Mouse (Mus musculus): ENCODE measurements around the gene Tcte2. TPM values are rescaled to one million over a fixed set of nuclear protein-coding genes. Genes with fewer than 3 reads are reported as not detected.

The Tcte2 gene
- total and polyA plus RNA-seq, 3 experiments, result 0.16 TPM; not detected in 2

DNA sequence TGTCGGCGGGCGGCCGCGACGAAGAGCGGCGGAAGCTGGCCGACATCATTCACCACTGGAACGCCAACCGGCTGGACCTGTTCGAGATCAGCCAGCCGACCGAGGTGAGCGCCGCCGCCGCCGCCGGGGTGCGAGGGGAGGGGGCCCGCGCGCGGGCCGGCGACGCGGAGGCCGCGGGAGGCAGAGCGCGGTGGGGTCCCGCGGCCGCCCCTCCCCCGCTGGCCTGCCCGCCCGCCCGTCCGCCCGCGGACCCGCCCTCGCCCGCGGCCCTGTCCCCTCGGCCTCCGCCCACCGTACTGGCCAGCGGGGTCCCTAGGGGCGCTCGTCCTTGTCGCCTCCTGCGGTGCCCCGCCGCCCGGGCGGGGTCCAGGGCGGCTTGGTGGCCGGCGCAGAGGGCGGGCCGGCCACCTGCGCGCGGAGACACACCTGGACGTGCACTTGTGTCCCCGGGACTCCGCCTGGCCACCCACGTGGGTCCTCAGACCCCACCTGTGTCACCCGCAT is 898 bp downstream of the Tcte2 start:
- Histone ChIP-seq H3K4me1 (ENCODE audit: insufficient read depth, low read depth, low read length) (no peaks in the 10 kb centered on the region), H3K36me3 (replicated peaks) (no peaks in the 10 kb centered on the region), H3K4me3 (ENCODE audit: low read depth, low read length) (peak overlapping the region; percentile 20; the same call in 1 of the 2 replicates), H3K27me3 (ENCODE audit: insufficient read depth, low read length) (no peaks in the 10 kb centered on the region; the same call in 1 of the 2 replicates), H3K9me3 (replicated peaks) (peaks cover 41% of the 10 kb centered on the region)
- DNase-seq (ENCODE audit: low spot score) (no peak), ATAC-seq (ENCODE audit: extremely low read depth, insufficient number of reproducible peaks, low FRiP score, poor library complexity, severe bottlenecking) (no peak)
- TF ChIP-seq GATA1 (IDR thresholded peaks at IDR 0.05; ENCODE audit: borderline replicate concordance, low read length) (no peak), POLR2AphosphoS5 (IDR thresholded peaks at IDR 0.05; ENCODE audit: insufficient replicate concordance, low read depth, low read length) (no peak), GATA2 (IDR thresholded peaks at IDR 0.05; ENCODE audit: borderline replicate concordance, low read depth, low read length) (no peak), TAL1 (conservative IDR thresholded peaks at IDR 0.05; ENCODE audit: low read depth, low read length) (no peak), CTCF (IDR thresholded peaks at IDR 0.05; ENCODE audit: low read depth, low read length) (no peak)

DNA sequence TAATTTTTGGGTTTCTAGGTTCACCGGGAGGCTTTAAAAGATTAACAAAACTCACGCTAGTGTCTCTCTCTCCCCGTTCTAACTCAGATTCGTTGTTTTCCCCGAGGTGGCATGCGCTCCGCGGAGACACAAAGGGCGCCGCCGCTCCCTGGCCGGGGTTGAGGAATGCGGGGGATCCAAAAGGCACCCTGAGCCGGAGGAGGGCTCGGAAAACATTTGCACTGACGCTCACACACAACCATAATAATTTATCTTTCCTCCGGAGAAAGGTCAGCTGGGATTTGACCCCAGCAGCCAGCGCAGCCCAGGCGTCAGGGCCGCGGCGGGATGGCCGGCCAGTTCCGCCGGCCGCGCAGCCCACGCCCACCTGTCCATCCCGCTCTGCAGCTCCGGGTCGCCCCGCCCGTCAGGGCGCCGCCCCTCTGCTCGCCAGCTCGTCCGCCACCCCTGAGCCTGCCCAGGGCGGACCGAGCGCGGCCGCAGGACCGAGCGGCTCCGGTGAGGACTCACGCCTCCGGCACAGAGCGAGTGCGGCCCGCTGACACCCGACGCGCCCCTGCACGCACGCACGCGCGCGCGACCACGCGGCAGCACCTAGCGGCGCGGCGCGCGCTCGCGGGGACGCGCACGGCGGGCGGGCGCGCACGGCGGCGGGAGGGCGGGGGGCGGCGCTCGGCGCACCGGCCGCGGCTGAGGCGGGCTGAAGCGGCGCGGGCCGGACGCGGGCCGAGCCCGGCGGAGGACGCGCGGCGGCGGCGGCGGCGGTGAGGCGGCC is 1.6 kb downstream of the Tcte2 start, which contains the start of gene Afdn:
Gene Afdn (plus strand): TSS at position 687 of the 775 bp plus-strand sequence.
- H3K4me3 ChIP-seq (ENCODE audit: low read depth, low read length), result peak within 1 kb of the TSS; percentile 20; the same call in 1 of the 2 replicates
- H3K27me3 ChIP-seq (ENCODE audit: insufficient read depth, low read length), result no peaks in the 10 kb centered on the region; the same call in 1 of the 2 replicates
- H3K36me3 ChIP-seq (replicated peaks), result no peaks in the 10 kb centered on the region
- peaks cover 36% of the 10 kb centered on the region for H3K9me3 ChIP-seq (replicated peaks)
- no peaks in the 10 kb centered on the region for H3K4me1 ChIP-seq (ENCODE audit: insufficient read depth, low read depth, low read length)
- TF ChIP-seq GATA1 (IDR thresholded peaks at IDR 0.05; ENCODE audit: borderline replicate concordance, low read length) (no peak), CTCF (IDR thresholded peaks at IDR 0.05; ENCODE audit: low read depth, low read length) (no peak), GATA2 (IDR thresholded peaks at IDR 0.05; ENCODE audit: borderline replicate concordance, low read depth, low read length) (no peak), TAL1 (conservative IDR thresholded peaks at IDR 0.05; ENCODE audit: low read depth, low read length) (no peak), POLR2AphosphoS5 (IDR thresholded peaks at IDR 0.05; ENCODE audit: insufficient replicate concordance, low read depth, low read length) (no peak)
- DNase-seq (ENCODE audit: low spot score) (no peak), ATAC-seq (ENCODE audit: extremely low read depth, insufficient number of reproducible peaks, low FRiP score, poor library complexity, severe bottlenecking) (no peak)

DNA sequence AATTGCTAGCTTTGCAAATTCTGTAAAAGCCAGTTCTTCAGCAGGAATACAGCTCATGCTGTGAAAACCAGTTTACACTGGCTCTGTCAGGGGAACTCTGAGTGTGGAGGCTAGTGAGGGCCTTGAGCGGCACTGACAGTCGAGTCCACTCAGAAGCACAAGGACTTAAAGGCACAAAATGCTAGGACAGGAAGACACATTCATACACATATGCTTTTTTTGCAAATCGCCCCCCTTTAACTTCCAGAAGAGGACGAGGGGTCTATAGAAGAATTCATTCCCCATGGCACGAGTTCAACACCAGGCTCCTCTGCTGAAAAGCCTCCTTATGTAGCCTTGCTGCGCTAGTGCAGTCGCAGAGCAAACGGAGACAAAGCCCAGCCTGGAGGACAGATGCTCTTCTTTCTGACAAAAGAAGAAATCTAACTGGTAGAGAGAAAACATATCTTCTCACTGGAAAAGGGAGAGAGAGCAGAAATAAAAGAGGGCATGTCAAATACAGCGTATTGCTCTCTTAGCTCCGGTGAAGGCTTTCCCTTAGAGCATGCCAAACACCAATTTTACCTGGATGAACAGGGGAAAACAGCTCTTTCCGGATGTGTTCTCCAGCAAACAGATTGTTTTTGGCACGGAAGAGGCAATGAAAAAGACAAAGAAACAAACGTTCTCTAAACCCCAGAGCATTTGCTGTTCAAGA is 2.3 kb downstream of the Tcte2 start:
- ATAC-seq (ENCODE audit: extremely low read depth, insufficient number of reproducible peaks, low FRiP score, poor library complexity, severe bottlenecking), result no peak
- Histone ChIP-seq H3K27me3 (ENCODE audit: insufficient read depth, low read length) (no peaks in the 10 kb centered on the region; the same call in 1 of the 2 replicates), H3K4me1 (ENCODE audit: insufficient read depth, low read depth, low read length) (no peaks in the 10 kb centered on the region), H3K9me3 (replicated peaks) (peaks cover 33% of the 10 kb centered on the region), H3K4me3 (ENCODE audit: low read depth, low read length) (no peak overlapping the region), H3K36me3 (replicated peaks) (no peaks in the 10 kb centered on the region)
- DNase-seq (ENCODE audit: low spot score), result no peak
- TF ChIP-seq GATA1 (IDR thresholded peaks at IDR 0.05; ENCODE audit: borderline replicate concordance, low read length) (no peak), CTCF (IDR thresholded peaks at IDR 0.05; ENCODE audit: low read depth, low read length) (no peak), TAL1 (conservative IDR thresholded peaks at IDR 0.05; ENCODE audit: low read depth, low read length) (no peak), GATA2 (IDR thresholded peaks at IDR 0.05; ENCODE audit: borderline replicate concordance, low read depth, low read length) (no peak), POLR2AphosphoS5 (IDR thresholded peaks at IDR 0.05; ENCODE audit: insufficient replicate concordance, low read depth, low read length) (no peak)

DNA sequence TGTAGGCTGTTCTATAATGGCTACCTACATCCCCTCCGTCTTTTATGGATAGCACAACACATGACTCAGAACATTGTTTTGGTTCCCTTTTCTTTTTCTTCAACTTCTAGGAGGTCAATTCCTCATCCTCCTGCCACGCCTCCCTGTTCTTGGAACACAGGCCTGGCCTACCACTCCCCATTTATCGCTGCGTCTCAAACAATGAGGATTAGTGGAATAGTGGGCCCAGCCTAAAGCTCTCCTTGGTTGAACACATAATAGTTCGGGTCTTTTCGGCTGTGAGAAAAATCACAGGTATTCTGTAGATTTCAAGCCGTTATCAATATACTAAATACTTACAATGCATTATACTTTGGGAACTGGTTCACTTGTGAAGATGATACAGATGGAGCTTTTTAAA is 3.0 kb downstream of the Tcte2 start:
- no peaks in the 10 kb centered on the region for H3K4me1 ChIP-seq (ENCODE audit: insufficient read depth, low read depth, low read length)
- no peak overlapping the region for H3K4me3 ChIP-seq (ENCODE audit: low read depth, low read length)
- H3K9me3 ChIP-seq (replicated peaks), result peaks cover 36% of the 10 kb centered on the region
- no peak for ATAC-seq (ENCODE audit: extremely low read depth, insufficient number of reproducible peaks, low FRiP score, poor library complexity, severe bottlenecking)
- no peaks in the 10 kb centered on the region; the same call in 1 of the 2 replicates for H3K27me3 ChIP-seq (ENCODE audit: insufficient read depth, low read length)
- DNase-seq (ENCODE audit: low spot score), result no peak
- H3K36me3 ChIP-seq (replicated peaks), result no peaks in the 10 kb centered on the region
- TF ChIP-seq GATA2 (IDR thresholded peaks at IDR 0.05; ENCODE audit: borderline replicate concordance, low read depth, low read length) (no peak), CTCF (IDR thresholded peaks at IDR 0.05; ENCODE audit: low read depth, low read length) (no peak), GATA1 (IDR thresholded peaks at IDR 0.05; ENCODE audit: borderline replicate concordance, low read length) (no peak)

DNA sequence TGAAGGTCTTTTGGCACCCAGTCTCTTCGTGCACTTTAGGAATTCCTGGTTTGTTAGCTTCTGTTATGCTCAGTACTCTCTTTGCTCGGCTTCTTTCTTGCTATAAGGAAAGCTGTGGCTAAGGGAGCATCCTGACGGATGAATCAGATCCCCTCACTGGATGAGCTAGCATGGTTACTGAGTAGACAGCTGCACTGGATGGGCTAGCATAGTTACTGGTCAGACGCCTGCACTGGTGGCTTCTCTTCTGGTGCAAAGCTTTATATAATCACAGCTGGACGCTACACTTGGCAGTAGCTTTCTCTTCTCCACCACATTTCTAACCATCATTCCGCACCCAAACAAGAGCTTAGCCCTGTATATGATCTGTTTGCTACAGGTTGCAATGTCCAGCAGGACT is 6.7 kb downstream of the Tcte2 start:
- Histone ChIP-seq H3K36me3 (replicated peaks) (no peaks in the 10 kb centered on the region), H3K9me3 (replicated peaks) (peaks cover 24% of the 10 kb centered on the region), H3K4me1 (ENCODE audit: insufficient read depth, low read depth, low read length) (no peaks in the 10 kb centered on the region), H3K4me3 (ENCODE audit: low read depth, low read length) (no peak overlapping the region), H3K27me3 (ENCODE audit: insufficient read depth, low read length) (no peaks in the 10 kb centered on the region)
- DNase-seq (ENCODE audit: low spot score) (no peak), ATAC-seq (ENCODE audit: extremely low read depth, insufficient number of reproducible peaks, low FRiP score, poor library complexity, severe bottlenecking) (no peak)
- no peak for TF ChIP-seq GATA1 (IDR thresholded peaks at IDR 0.05; ENCODE audit: borderline replicate concordance, low read length)
- no peak for TF ChIP-seq GATA2 (IDR thresholded peaks at IDR 0.05; ENCODE audit: borderline replicate concordance, low read depth, low read length)
- no peak for TF ChIP-seq CTCF (IDR thresholded peaks at IDR 0.05; ENCODE audit: low read depth, low read length)
- no peak for TF ChIP-seq TAL1 (conservative IDR thresholded peaks at IDR 0.05; ENCODE audit: low read depth, low read length)
- no peak for TF ChIP-seq POLR2AphosphoS5 (IDR thresholded peaks at IDR 0.05; ENCODE audit: insufficient replicate concordance, low read depth, low read length)

DNA sequence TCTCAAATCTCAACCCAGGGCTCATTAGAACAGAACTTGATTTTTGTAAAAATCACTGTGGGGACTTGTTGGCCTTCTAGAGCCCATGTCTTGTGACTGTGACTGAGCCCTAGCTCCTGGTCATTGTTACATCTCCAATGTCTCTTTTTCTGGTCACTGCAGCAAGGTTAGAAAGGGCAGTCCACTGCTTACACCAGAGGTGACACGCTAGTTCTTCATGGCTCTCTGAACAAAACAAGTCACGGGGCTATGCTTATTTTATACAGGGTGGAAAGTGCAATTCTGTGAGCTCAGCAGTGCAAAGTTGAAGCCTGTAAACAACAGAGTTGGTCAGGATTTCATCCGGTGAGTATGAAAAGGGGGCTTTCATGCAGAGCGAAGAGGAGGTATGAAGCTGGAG is 7.7 kb downstream of the Tcte2 start:
- no peak for DNase-seq (ENCODE audit: low spot score)
- peaks cover 18% of the 10 kb centered on the region for H3K9me3 ChIP-seq (replicated peaks)
- H3K27me3 ChIP-seq (ENCODE audit: insufficient read depth, low read length), result no peaks in the 10 kb centered on the region
- TF ChIP-seq TAL1 (conservative IDR thresholded peaks at IDR 0.05; ENCODE audit: low read depth, low read length) (no peak), GATA2 (IDR thresholded peaks at IDR 0.05; ENCODE audit: borderline replicate concordance, low read depth, low read length) (no peak), CTCF (IDR thresholded peaks at IDR 0.05; ENCODE audit: low read depth, low read length) (no peak), GATA1 (IDR thresholded peaks at IDR 0.05; ENCODE audit: borderline replicate concordance, low read length) (no peak), POLR2AphosphoS5 (IDR thresholded peaks at IDR 0.05; ENCODE audit: insufficient replicate concordance, low read depth, low read length) (no peak)
- H3K4me3 ChIP-seq (ENCODE audit: low read depth, low read length), result no peak overlapping the region
- no peak for ATAC-seq (ENCODE audit: extremely low read depth, insufficient number of reproducible peaks, low FRiP score, poor library complexity, severe bottlenecking)
- H3K4me1 ChIP-seq (ENCODE audit: insufficient read depth, low read depth, low read length), result no peaks in the 10 kb centered on the region
- no peaks in the 10 kb centered on the region for H3K36me3 ChIP-seq (replicated peaks)

All from G1E (cell line).